Mouse (Mus musculus) kidney, embryonic 16.5 days (tissue): Measurements from ENCODE around the gene Rhoq. TPM values are rescaled to one million over a fixed set of nuclear protein-coding genes. Genes with fewer than 3 reads are reported as not detected.

Experiments
- ATAC-seq: fragments of 200-750 bp; cut with Nextera tagmentation; 2 replicates; pipeline ENCODE4 v1.8.0; 2017; ENCODE audit warnings: moderate TSS enrichment; ENCODE audit not compliant: low FRiP score, low TSS enrichment
- H3K27ac ChIP-seq: fragments of 300-500 bp; sonication (generic); 2 replicates; pipeline ENCODE4 v1.5.1; 2014; ENCODE audit warnings: low read length
- H3K27me3 ChIP-seq: fragments of 300-500 bp; sonication (generic); 2 replicates; pipeline ENCODE4 v1.6.1; 2014; ENCODE audit warnings: low read length, control low read depth, mixed read lengths; ENCODE audit not compliant: insufficient read depth
- H3K36me3 ChIP-seq: fragments of 300-500 bp; sonication (generic); 2 replicates; pipeline ENCODE4 v1.6.1; 2014; ENCODE audit warnings: low read length, control low read depth, mixed read lengths; ENCODE audit not compliant: insufficient read depth
- H3K4me1 ChIP-seq: fragments of 300-500 bp; sonication (generic); 2 replicates; pipeline ENCODE4 v1.6.1; 2014; ENCODE audit warnings: low read length, control low read depth, mixed read lengths; ENCODE audit not compliant: insufficient read depth
- H3K4me2 ChIP-seq: fragments of 300-500 bp; sonication (generic); replicated peaks from 2 replicates; pipeline ENCODE4 v1.6.1; 2014; ENCODE audit warnings: low read depth, low read length
- H3K4me3 ChIP-seq: fragments of 300-500 bp; sonication (generic); 2 replicates; pipeline ENCODE4 v1.5.1; 2014; ENCODE audit warnings: mild to moderate bottlenecking, low read length
- H3K9ac ChIP-seq: fragments of 300-500 bp; sonication (generic); replicated peaks from 2 replicates; pipeline ENCODE4 v1.6.1; 2014; ENCODE audit warnings: low read length
- H3K9me3 ChIP-seq: fragments of 300-500 bp; sonication (generic); 2 replicates; pipeline ENCODE4 v1.6.1; 2016; ENCODE audit warnings: low read length, control low read depth
- WGBS: fragments of 180-500 bp; shearing (Covaris S2); extraction: QIAGEN DNeasy Blood & Tissue Kit; methylation state at CpG from one replicate; pipeline ENCODE4 v1.1.7; 2014; 5-methylcytosine and 5-hydroxymethylcytosine counted together
- polyA plus RNA-seq: library from polyadenylated mRNA; unstranded; fragments of >200 nt; fragmentation: Nextera tagmentation; extraction: Ambion mirVana; gene quantifications from 2 replicates; pipeline ENCODE4 v1.2.1, GENCODE M21; 2015

The Rhoq gene
- polyA plus RNA-seq, 1 experiment from 2014 or later: 14.0 TPM

DNA sequence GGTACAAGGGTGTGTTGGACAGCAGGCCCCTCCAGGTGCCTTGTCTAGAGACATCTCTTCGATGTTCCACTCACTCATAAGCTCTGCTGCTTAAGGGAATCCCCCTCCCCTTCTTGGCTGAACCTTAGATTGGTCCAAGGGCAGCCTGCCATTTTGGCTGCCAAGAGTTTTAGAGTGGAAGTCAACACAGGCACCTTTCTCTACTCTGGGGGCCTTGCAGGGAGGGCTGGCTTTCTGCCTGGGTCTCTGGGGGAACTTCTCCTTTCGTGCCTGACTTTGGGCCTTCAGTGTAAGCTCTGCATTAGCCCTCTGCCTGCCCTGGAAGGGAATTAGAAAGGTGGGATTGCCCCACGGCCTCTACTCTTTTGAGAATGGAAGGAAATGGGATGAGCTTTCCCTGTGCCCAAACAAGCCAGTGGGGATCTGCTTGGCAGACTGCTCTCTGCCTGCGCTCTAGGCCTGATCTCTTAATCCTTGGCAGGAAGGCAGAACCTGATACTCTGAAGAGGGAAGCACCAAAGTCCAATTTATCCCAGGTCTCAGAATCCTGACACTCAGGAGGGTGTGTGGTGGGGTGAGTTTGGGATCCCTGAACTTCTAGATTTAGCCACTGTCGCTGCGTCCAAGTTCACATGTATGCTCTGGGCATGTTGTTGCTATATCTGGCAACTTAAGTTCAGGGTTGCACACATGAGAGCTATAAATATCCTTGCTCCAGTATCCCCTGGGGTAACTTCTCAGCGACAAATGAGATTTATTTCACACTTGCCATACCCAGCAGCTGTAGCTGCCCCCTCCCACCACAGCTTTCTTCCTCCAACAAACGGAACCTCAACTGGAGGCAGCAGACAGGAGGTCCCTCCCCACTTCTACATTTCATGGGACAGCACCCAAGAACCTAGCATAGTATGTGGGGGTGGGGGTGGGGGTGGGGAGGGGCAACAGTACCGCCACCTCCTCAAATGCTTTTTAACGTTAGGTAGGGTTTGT lies 4.9 kb downstream of the Rhoq start:
- WGBS: 64% methylated on average over 10 of the region's 10 CpGs
- H3K9ac ChIP-seq: no peak overlapping the region
- no peak overlapping the region for H3K4me3 ChIP-seq
- H3K27me3 ChIP-seq: no peaks in the 10 kb centered on the region
- H3K4me2 ChIP-seq: no peak overlapping the region
- H3K9me3 ChIP-seq: no peaks in the 10 kb centered on the region
- no peak for ATAC-seq
- H3K36me3 ChIP-seq: peaks cover 17% of the 10 kb centered on the region; the same call in 1 of the 2 replicates
- H3K27ac ChIP-seq: no peak overlapping the region
- peaks cover 20% of the 10 kb centered on the region for H3K4me1 ChIP-seq

GRCm38 (mm10) chr17:86968581-86968980 lies 5.7 kb downstream of the Rhoq start:
- no peaks in the 10 kb centered on the region for H3K9me3 ChIP-seq
- 88% methylated on average over 5 of the region's 5 CpGs for WGBS
- H3K9ac ChIP-seq: no peak overlapping the region
- H3K4me2 ChIP-seq: no peak overlapping the region
- no peak overlapping the region for H3K4me3 ChIP-seq
- ATAC-seq: no peak
- peaks cover 20% of the 10 kb centered on the region for H3K4me1 ChIP-seq
- H3K27me3 ChIP-seq: no peaks in the 10 kb centered on the region
- peaks cover 20% of the 10 kb centered on the region for H3K36me3 ChIP-seq
- no peak overlapping the region for H3K27ac ChIP-seq

DNA sequence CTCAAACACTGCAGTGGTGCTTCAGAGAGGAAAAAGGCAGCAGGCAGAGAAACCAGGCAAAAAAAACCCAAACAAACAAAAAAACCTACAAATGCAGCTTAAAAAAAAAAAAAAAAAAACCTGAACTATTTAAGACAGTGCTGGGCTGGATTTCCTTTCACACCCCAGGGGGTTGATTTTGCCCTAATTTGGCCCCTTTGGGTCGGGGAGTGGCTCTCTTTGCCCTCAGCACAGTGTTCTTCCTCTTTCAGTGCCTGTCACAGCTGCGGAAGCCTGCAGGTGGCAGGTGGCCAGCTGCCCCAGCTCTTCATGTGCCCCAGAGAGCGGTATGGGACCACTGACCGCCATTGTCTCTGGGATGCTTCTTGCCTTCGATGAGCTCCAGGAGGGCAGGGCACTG lies 6.7 kb downstream of the Rhoq start:
- Histone ChIP-seq H3K4me2 (no peak overlapping the region), H3K27me3 (no peaks in the 10 kb centered on the region), H3K9me3 (no peaks in the 10 kb centered on the region), H3K4me3 (no peak overlapping the region), H3K9ac (no peak overlapping the region), H3K27ac (no peak overlapping the region), H3K4me1 (peaks cover 16% of the 10 kb centered on the region), H3K36me3 (peaks cover 20% of the 10 kb centered on the region)
- WGBS: 69% methylated on average over 5 of the region's 5 CpGs
- ATAC-seq: no peak

DNA sequence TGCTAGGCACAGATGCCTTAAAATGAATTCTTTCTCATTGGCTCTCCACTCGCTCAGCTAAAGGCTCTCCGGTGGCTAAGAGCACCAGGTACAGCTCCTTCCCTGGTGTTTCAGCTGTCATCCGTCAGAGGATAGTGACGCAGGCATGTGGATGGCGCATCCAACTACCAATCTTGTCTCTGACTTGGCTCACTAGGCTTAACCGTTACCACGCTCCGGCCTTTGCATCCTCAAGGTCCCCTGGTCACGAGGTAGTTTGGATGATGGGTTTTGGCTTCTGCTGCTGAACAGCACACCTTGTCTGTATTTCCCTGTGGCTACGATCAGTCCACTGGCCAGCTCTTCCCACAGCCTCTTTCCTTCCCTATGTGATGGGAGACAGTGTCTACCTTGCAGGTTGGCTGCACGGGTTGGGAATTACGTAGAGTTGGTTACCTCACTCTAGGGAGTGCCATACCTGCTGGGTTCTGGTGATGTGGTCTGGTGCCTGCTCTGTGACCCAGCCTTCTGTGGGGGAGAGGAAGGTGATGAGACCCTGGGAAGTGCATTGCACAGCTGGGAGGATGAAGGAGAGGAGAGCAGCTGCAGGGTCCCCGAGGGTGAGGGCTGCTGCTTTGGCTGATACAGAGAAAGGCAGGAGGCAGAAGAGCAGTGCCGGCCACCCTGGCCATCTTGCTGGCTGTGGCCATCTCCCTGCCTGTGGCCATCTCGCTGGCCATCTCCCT lies 7.3 kb downstream of the Rhoq start:
- Histone ChIP-seq H3K36me3 (peaks cover 20% of the 10 kb centered on the region), H3K4me3 (no peak overlapping the region), H3K9ac (no peak overlapping the region), H3K27ac (no peak overlapping the region), H3K9me3 (no peaks in the 10 kb centered on the region), H3K4me1 (peaks cover 10% of the 10 kb centered on the region), H3K27me3 (no peaks in the 10 kb centered on the region), H3K4me2 (no peak overlapping the region)
- WGBS: 89% methylated on average over 15 of the region's 15 CpGs
- ATAC-seq: no peak

DNA sequence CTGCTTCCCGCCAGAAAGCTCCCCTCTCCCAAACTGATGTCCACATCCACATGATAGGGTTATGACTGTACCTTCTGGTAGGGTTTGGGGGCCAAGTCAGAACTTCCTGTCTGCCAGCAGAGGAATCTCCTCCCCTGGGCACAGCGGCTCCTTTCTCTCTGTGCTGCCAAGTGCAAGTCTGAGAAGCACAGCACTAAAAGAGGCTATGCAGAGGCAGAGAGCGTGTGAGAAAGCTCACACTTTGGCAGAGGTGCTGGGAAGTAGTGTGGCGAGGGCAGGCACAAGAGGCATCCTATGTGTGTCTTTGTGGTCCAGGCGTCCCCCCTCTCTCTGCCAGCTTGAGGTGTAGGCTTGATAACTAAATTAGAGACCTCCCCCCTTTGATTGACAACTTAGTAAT lies 8.2 kb downstream of the Rhoq start:
- H3K9ac ChIP-seq: no peak overlapping the region
- H3K27ac ChIP-seq: no peak overlapping the region
- no peak for ATAC-seq
- H3K4me3 ChIP-seq: no peak overlapping the region
- H3K36me3 ChIP-seq: peaks cover 20% of the 10 kb centered on the region
- no peaks in the 10 kb centered on the region for H3K9me3 ChIP-seq
- no peak overlapping the region for H3K4me2 ChIP-seq
- H3K4me1 ChIP-seq: 0 out of 2 replicates have a peak, but pooled peaks cover 1% of the 10 kb centered on the region
- 87% methylated on average over 5 of the region's 5 CpGs for WGBS
- H3K27me3 ChIP-seq: no peaks in the 10 kb centered on the region

DNA sequence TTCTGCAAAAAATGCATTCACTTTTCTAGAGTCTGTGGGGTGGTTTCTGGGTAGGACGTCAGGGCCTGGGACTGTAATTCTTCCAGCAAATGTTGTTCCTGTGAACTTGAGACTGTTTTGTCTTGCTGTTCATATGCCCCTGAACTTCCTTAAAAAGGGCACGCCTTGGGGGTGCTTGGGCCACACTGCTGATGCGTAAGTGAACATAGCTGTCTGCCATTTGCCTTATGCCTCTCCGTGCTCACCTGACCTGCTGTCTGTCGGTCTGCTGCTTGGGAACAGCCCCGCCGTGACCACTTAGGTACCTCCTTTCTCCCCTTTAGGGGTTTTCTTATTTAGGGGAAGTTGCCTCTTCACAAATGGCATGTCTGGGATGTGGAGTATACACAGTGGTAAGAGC lies 9.0 kb downstream of the Rhoq start:
- no peak for ATAC-seq
- Histone ChIP-seq H3K4me2 (no peak overlapping the region), H3K36me3 (peaks cover 20% of the 10 kb centered on the region), H3K9me3 (no peaks in the 10 kb centered on the region), H3K4me3 (no peak overlapping the region), H3K27me3 (no peaks in the 10 kb centered on the region), H3K27ac (no peak overlapping the region), H3K4me1 (no peaks in the 10 kb centered on the region), H3K9ac (no peak overlapping the region)
- WGBS: 83% methylated on average over 7 of the region's 7 CpGs

GRCm38 (mm10) chr17:86973097-86973496 lies 10.2 kb downstream of the Rhoq start:
- WGBS: 94% methylated on average over 2 of the region's 2 CpGs
- Histone ChIP-seq H3K36me3 (peaks cover 20% of the 10 kb centered on the region), H3K4me1 (no peaks in the 10 kb centered on the region), H3K27ac (no peak overlapping the region), H3K4me2 (no peak overlapping the region), H3K9me3 (no peaks in the 10 kb centered on the region), H3K4me3 (no peak overlapping the region), H3K27me3 (no peaks in the 10 kb centered on the region), H3K9ac (no peak overlapping the region)
- ATAC-seq: no peak

DNA sequence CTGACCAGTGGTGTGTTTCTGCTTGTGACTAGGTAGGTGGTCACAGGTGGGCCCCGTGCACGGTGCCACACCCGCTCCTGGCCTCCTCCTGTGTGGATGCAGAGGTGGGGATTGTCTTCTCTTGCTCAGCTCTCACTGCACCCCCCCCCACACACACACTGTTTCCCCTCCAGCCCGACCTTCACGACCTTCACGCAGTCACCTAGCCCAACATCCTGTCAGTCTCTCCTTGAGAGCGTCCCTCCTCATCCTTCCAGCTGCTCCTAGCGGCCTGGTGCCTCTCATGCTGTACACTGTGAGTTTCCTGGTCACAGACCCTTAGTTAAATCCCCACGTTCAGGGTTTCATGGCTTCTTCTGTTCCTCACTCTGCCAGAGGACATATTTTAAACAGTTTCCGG lies 13.5 kb downstream of the Rhoq start:
- Histone ChIP-seq H3K27ac (no peak overlapping the region), H3K36me3 (peaks cover 19% of the 10 kb centered on the region), H3K9ac (no peak overlapping the region), H3K4me3 (no peak overlapping the region), H3K9me3 (no peaks in the 10 kb centered on the region), H3K4me2 (no peak overlapping the region), H3K4me1 (no peaks in the 10 kb centered on the region), H3K27me3 (no peaks in the 10 kb centered on the region)
- 66% methylated on average over 10 of the region's 10 CpGs for WGBS
- ATAC-seq: no peak

GRCm38 (mm10) chr17:86978496-86978895 lies 15.6 kb downstream of the Rhoq start:
- H3K36me3 ChIP-seq: peaks cover 8% of the 10 kb centered on the region; the same call in 1 of the 2 replicates
- no peak overlapping the region for H3K4me2 ChIP-seq
- no peak for ATAC-seq
- no peak overlapping the region for H3K9ac ChIP-seq
- no peak overlapping the region for H3K4me3 ChIP-seq
- H3K27ac ChIP-seq: no peak overlapping the region
- WGBS: 86% methylated on average over 6 of the region's 6 CpGs
- H3K27me3 ChIP-seq: no peaks in the 10 kb centered on the region
- no peaks in the 10 kb centered on the region for H3K9me3 ChIP-seq
- peaks cover 4% of the 10 kb centered on the region; the same call in 1 of the 2 replicates for H3K4me1 ChIP-seq

DNA sequence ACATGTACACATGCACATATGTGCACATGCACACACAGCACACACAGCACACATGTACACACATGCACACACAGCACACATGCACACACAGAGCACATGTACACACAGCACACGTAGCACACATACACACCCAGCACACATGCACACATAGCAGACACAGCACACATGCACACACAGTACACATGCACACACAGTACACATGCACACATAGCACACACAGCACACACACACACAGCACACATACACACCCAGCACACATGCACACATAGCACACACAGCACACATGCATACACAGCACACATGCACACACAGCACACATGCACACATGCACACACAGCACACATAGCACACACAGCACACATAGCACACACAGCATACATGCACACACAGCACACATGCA lies 18.3 kb downstream of the Rhoq start:
- WGBS: 91% methylated on average over 1 of the region's 1 CpGs
- Histone ChIP-seq H3K9ac (no peak overlapping the region), H3K27me3 (no peaks in the 10 kb centered on the region), H3K36me3 (0 out of 2 replicates have a peak, but pooled peaks cover 7% of the 10 kb centered on the region), H3K9me3 (no peaks in the 10 kb centered on the region), H3K27ac (no peak overlapping the region), H3K4me3 (no peak overlapping the region), H3K4me1 (peaks cover 6% of the 10 kb centered on the region), H3K4me2 (no peak overlapping the region)
- no peak for ATAC-seq
